Comparison of ENCODE assay signal across 11 mouse cellular contexts in the genomic region with DNA sequence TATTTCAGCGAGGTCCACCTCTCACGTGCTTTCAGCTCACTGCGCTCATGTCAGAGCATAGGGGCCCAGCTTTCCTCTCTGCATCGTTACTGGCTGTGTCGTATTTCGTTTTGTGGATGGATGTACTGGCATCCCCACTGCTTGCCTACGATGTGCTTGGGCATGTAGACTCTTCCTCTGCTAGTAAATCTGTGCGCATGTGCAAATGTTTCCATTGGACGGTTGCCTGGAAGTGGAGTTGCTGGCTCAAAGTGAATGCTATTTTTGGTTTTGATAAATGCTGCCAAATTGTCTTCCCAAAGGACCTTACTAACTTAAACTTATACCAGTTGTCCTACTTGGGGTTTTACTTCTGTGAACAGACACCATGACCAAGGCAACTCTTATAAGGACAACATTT.
DNase-seq lines count a peak whose midpoint lies in the region; ATAC-seq and TF ChIP-seq lines count a peak whose summit lies in the region.
"Had no signal": no experiment of that assay in that cellular context is flagged by ENCODE, and none has a peak within 500 bp of the region (broad histone marks: within the 10 kb centered on the region; RNA-seq: fewer than 3 reads in every experiment).

No protein-coding gene starts in this region.

- H3K9ac ChIP-seq in intestine, postnatal 0 days (ENCODE audit: low read depth, low read length): no peak overlapping the region

- no peak for TF ChIP-seq CTCF in lung, adult 2 months (IDR thresholded peaks at IDR 0.05; ENCODE audit: insufficient read depth, low read length)
- no peak for TF ChIP-seq CTCF in intestine, postnatal 0 days (IDR thresholded peaks at IDR 0.05; ENCODE audit: low read depth)

- WGBS in lung, adult 2 months: 45% methylated on average over 9 of the region's 9 CpGs
- 76% methylated on average over 9 of the region's 9 CpGs for whole genome bisulfite sequencing in intestine, postnatal 0 days

- H3K27me3 ChIP-seq in intestine, postnatal 0 days (replicated peaks; ENCODE audit: control insufficient read depth, insufficient read depth, low read length): no peaks in the 10 kb centered on the region
- H3K27me3 ChIP-seq: midbrain, embryonic 12.5 days had no signal

- ATAC-seq in intestine, postnatal 0 days: no peak
- ATAC-seq in megakaryocyte progenitor cell, adult 5-6 weeks (replicated peaks; ENCODE audit: poor library complexity): no peak

- no peak overlapping the region for H3K4me2 ChIP-seq in intestine, postnatal 0 days (replicated peaks; ENCODE audit: low read depth)
- H3K4me2 ChIP-seq: midbrain, embryonic 12.5 days had no signal

- TF ChIP-seq POLR2A in lung, adult 2 months (IDR thresholded peaks at IDR 0.05; ENCODE audit: borderline replicate concordance, extremely low read depth, low read depth, low read length): no peak

- intact Hi-C loops in heart, postnatal 36 days (cut with DNase I): loop anchor here (2.0 kb wide), 1 partner anchor 63 kb away; the partner anchor contains the start of genes Anks1 and Taf11

- peaks cover 45% of the 10 kb centered on the region for H3K4me1 ChIP-seq in lung, adult 2 months (ENCODE audit: control insufficient read depth, insufficient read depth, low read length)
- H3K4me1 ChIP-seq in intestine, postnatal 0 days (replicated peaks; ENCODE audit: control insufficient read depth, insufficient read depth, low read length): 0 out of 2 replicates have a peak, but pooled peaks cover 5% of the 10 kb centered on the region
- H3K4me1 ChIP-seq: midbrain, embryonic 12.5 days had no signal

- peak; percentile 68 to 70 for DNase-seq in left cerebral cortex, adult 18-20 months (ENCODE audit: low spot score in 2 of 2)
- no peak for DNase-seq in left cerebral cortex, adult 11 months (ENCODE audit: low spot score)
- DNase-seq in frontal cortex, adult 2 months (ENCODE audit: extremely low spot score in 1 of 2, low spot score in 1 of 2): peak; percentile 59 to 87
- peak; percentile 77 to 85 for DNase-seq in heart, postnatal 36 days
- DNase-seq in lung, adult 2 months: peak; percentile 38
- peak; percentile 67 for DNase-seq in testis, postnatal 10 days (ENCODE audit: low spot score)

- no peak overlapping the region for H3K27ac ChIP-seq in intestine, postnatal 0 days (ENCODE audit: low read depth, low read length)
- H3K27ac ChIP-seq: midbrain, embryonic 12.5 days had no signal

- H3K36me3 ChIP-seq in intestine, postnatal 0 days (ENCODE audit: control insufficient read depth, insufficient read depth): peaks cover 12% of the 10 kb centered on the region

- no peaks in the 10 kb centered on the region for H3K9me3 ChIP-seq in intestine, postnatal 0 days (ENCODE audit: control insufficient read depth)
- H3K9me3 ChIP-seq: G1E; midbrain, embryonic 12.5 days had no signal

- H3K4me3 ChIP-seq in lung, adult 2 months (replicated peaks; ENCODE audit: extremely low read depth, low read depth, low read length): no peak overlapping the region
- no peak overlapping the region for H3K4me3 ChIP-seq in intestine, postnatal 0 days (ENCODE audit: low read depth, low read length)
- H3K4me3 ChIP-seq: erythroblast, embryonic 14.5 days; midbrain, embryonic 12.5 days had no signal
